Mouse (Mus musculus) spleen, postnatal 36 days (tissue): ENCODE measurements around the gene Slc39a11.

ENCODE experiments used
- DNase-seq, 2 experiments: peaks; one replicate each; pipeline ENCODE4 v3.0.0; 2022; ENCODE audit warnings: low spot score in 2 of 2, mixed read lengths in 1 of 2

Gene Slc39a11

DNA sequence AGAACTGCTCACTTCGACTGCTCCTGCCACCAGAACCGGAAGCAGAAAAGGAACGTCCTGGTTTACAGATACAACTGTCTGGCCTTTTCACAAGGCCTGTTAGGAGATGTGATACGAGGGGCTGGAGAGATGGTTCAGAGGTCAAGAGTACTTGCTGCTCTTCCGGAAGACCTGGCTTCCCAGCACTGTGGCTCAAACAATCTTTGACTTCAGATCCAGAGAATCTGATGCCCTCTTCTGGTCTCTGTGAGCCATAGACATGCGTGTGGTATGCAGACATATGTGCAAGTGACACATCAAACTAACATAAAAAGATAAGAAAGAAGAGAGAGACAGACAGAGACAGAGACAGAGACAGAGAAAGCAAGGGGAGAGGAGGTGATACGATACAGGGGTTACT, 17.6 kb downstream of the Slc39a11 start:
- no peak for DNase-seq

DNA sequence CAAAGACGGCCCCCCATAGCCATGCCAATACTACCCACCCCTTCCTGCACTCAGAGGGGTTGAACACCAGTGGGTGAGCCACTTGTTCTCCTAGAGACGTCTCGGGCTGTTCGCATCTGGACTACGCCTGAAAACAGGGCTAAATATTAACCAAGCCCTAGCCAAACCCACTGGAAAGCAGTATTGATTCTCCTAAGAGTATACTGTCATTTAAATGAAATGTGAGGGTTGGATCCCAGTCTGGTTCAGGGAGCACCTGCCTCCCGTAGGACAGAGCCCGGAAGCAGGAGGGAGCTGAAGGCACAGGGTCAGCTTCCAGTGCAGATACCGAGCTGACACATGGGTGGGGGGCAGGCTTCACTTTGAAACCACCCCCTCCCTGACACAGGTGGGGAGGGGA, 18.0 kb downstream of the Slc39a11 start:
- no peak for DNase-seq

- no peak for DNase-seq
Measured at GRCm38 (mm10) chr11:113631302-113631701, 18.6 kb downstream of the Slc39a11 start.

DNA sequence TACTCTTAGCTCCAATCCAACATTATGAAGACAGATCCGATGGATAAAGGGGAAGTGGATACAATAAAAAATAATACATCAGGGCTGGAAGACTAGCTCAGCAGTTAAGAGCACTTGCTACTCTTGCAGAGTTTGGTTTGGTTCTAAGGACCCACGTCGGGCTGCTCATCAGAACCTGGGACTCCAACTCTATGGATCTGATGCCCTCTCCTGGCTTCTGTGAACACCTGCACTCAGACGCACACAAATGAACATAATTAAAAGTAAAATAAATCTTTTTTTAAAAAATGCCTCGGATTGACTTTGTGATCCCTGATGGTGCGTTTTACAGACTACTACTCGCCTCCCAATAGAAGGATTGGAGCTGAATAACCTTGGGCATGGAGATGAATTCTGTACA, 19.2 kb downstream of the Slc39a11 start:
- DNase-seq: no peak

- DNase-seq: no peak
Measured at GRCm38 (mm10) chr11:113627785-113628184, 22.1 kb downstream of the Slc39a11 start.

- no peak for DNase-seq
Measured at GRCm38 (mm10) chr11:113625437-113625836, 24.4 kb downstream of the Slc39a11 start.

GRCm38 (mm10) chr11:113622028-113622427, 27.9 kb downstream of the Slc39a11 start:
- DNase-seq: no peak

GRCm38 (mm10) chr11:113621001-113621400, 28.9 kb downstream of the Slc39a11 start:
- DNase-seq: no peak

- no peak for DNase-seq
Measured at GRCm38 (mm10) chr11:113619420-113620080, 30.3 kb downstream of the Slc39a11 start.

- peak; percentile 65 to 68 for DNase-seq
Measured at GRCm38 (mm10) chr11:113618672-113619419, 31.0 kb downstream of the Slc39a11 start, which contains the start of gene Sstr2. Gene Sstr2 (plus strand): TSS chr11:113619342.

DNA sequence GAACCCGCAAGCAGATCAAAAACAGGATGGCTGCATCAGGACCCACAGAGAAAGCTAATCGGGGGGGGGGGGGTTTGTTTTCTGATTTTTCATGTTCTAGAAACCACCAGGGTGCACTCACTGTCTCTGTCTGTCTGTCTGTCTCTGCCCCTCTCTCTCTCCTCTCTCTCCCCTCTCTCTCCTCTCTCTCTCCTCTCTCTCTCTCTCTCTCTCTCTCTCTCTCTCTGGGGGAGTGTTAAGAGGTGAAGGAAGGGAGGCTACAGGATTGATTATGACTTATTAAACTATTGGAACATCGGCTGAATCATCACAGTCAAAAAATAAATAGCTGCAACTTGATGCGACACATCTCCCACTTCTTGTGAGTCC, 31.6 kb downstream of the Slc39a11 start:
- DNase-seq: no peak

DNA sequence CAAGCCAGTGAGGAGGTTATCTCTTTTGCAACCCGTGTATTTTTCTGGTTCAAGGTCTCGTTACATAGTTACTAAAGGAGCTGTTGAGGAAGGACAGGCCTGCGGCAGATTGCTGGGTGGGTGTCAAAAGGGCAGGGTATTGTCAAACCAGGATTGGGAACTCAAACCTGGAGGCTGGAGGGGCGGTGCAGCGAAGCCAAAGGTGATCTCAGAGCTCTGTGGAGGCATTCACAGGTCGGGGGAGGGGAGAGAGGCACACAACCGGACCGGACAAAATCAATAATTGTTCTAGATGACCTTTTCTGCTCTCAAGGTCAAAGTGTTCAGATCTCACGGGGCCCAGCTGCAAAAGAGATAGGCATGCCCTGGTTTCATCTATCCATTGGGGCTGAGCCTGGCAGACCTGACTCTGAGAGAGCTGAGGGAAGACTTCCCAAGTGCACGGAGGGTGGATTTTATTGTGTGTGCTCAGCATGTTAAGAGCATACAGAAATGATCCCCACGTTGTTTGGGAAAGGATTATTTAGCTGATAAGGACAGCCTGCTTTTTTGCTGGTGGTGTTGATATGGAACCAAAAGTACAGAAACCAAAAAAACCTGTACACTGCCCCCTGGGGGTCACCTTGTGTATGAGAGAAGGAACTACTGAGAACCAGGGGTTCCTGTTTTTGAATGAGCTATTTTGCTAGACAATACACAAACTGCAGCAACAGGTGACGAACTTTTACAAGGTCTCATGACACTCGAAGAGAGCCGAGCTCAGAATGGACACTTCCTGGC, 32.6 kb downstream of the Slc39a11 start:
- peak; percentile 55 to 76 for DNase-seq

DNA sequence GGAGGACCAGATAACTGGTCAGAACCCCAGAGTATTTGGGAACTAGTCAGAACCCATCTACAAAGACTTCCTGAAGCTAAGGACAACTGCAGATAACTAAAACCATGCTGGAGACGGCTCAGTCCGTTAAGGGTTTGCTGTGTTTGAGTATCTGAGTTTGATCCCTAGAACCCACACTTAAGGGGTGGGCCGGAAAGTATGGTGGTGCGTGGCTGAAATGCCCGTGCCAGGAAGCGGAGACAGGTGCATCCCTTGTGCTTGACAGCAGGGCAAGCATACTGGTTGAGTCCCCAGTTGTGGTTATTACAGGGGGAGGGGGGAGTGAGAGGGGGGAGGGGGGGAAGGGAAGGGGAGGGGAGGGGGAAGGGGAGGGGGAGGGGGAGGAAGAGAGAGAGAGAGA, 35.4 kb downstream of the Slc39a11 start:
- DNase-seq: no peak

DNA sequence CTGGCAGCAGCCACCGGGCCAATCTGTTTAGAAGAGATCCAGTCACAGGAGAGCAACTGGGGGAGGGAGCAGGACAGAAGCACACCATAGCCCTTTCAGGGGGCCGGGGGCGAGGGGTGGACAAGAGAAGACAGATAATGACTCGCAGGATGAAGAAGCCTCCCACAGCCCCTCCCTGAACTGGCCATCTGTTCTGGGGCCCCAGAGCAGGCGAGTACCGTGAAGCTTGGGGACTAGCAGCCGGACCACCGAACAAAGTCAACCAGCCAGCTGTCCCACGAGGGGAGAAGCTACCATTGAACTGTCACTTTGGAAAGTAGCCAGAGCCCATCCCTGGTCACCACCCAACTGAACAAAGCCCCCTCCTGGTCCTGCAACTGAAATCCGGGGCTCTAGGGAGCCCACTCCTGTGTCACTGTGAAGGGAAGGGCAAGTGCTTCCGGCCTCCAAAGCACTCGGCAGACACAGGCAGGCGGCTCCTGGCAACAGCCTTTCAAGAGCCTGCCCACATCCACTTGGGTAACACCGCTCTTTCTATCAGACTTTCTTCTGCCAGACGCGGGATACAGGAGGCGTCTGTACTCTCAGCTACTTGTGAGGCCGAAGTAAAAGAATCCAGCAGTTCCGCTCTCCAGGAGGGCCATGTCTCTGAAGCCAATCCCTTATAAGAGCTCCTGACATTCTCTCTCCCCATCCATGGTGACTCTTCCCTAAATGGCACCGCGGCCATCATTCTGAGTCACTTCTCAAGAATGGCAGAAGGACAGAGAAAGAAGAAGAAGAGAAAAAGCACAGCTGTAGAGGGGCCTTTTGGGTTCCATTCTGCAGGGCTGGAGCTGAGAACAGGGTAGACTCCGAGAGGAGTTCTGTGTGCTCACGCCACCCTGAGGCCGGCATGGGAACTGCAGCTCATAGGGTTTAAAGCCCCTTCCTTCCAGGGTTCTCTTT, 37.9 kb downstream of the Slc39a11 start:
- DNase-seq: peak in 1 of 2 experiments; percentile 22

GRCm38 (mm10) chr11:113611112-113611646, 38.7 kb downstream of the Slc39a11 start:
- DNase-seq: no peak

GRCm38 (mm10) chr11:113610266-113610665, 39.6 kb downstream of the Slc39a11 start:
- no peak for DNase-seq

- DNase-seq: no peak
Measured at GRCm38 (mm10) chr11:113609581-113609980, 40.3 kb downstream of the Slc39a11 start.

DNA sequence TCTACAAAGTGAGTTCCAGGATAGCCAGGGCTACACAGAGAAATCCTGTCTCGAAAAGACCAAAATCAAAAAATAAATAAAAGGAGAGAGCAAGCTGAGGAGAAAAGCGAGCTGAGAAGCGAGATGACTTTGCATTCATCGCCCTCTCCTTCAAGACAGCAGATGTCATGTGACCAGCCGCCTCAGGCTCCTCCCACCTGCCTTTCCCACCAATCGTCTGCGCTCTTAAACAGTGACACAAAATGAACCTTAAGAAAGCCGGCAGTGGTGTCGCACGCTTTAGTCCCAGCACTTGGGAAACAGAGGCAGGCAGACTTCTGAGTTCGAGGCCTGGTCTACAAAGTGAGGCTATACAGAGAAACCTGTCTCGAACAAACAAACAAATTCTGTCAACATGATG, 42.3 kb downstream of the Slc39a11 start:
- DNase-seq: no peak

DNA sequence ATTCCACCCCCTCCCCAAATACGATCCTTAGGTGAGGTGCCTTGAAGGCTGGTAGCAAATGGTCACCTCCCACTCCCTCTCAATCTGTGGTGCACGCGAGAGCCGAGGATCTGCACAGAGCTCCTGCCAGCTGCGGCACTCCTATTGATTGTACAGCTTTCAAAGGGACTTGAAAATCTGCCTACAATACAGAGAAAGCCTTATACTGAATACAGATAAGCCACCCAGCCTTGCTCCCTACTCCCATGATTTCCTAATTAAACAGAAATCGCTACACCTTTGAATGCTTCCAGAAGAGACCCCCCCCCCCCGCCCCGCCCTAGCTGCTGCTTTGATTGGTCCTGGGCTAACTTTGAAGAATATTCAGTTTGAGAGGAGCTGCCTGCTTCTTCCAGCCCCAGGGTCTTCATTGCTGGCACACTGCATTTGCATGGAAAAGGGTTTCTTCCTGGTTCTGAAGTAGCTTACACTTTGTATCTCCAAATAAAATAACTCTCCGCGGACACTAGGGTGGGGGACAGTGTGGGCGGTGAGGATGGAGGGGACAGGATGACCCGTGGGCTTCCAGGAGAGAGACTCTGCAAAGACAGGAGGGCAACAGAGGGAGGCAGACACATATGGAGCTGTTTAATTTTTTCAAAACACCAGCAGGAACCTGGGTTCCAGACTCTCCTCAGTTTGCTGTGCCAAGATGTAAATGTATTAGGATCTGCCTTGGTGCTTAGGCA, 48.1 kb downstream of the Slc39a11 start:
- no peak for DNase-seq

- DNase-seq: no peak
Measured at GRCm38 (mm10) chr11:113600526-113601245, 49.2 kb downstream of the Slc39a11 start.
